Mouse (Mus musculus) olfactory bulb, adult 2 months (tissue): ENCODE results near the gene Gprin1.

Source experiments
- CTCF ChIP-seq: fragments of 200-500 bp; IDR thresholded peaks from 2 replicates; pipeline ENCODE4 v1.5.1; 2012; ENCODE audit warnings: low read depth, mild to moderate bottlenecking, low read length, moderate library complexity; ENCODE audit not compliant: insufficient read depth
- POLR2A ChIP-seq: fragments of 200-500 bp; IDR thresholded peaks from 2 replicates; pipeline ENCODE4 v1.6.1; 2012; ENCODE audit warnings: mild to moderate bottlenecking, low read depth, low read length, moderate library complexity; ENCODE audit not compliant: insufficient read depth

GRCm38 (mm10) chr13:54716916-54717315 lies 32.8 kb downstream of the Gprin1 start:
- peak; percentile 67 for TF ChIP-seq CTCF
- TF ChIP-seq POLR2A: no peak
